Mouse (Mus musculus) mouse embryonic stem cell (cell line): Measurements from ENCODE around the gene 1810010D01Rik.

ENCODE experiments used
- in situ Hi-C, 2 experiments: fragments of 300-500 bp; cut with MboI; formaldehyde crosslinking; loops; 1 replicate in 1 of 2; 3 replicates in 1 of 2; pipeline ENCODE4 v1.14.3; 2019 to 2020; ENCODE audit warnings: low sequenced_read_pairs in 2 of 2, low pct_unique_long_range_greater_than_20kb in 1 of 2, mixed read lengths in 1 of 2; ENCODE audit not compliant: unreplicated experiment in 1 of 2

1810010D01Rik gene

GRCm38 (mm10) chr7:145221346-145221745 lies 13.4 kb upstream of the 1810010D01Rik start:
- in situ Hi-C loops, result no loop called here

- in situ Hi-C loops, result no loop called here
Observed at GRCm38 (mm10) chr7:145219420-145219831, 11.5 kb upstream of the 1810010D01Rik start.

GRCm38 (mm10) chr7:145216591-145216990 lies 8.7 kb upstream of the 1810010D01Rik start:
- in situ Hi-C loops, result no loop called here

- in situ Hi-C loops, result no loop called here
Observed at GRCm38 (mm10) chr7:145215476-145215875, 7.6 kb upstream of the 1810010D01Rik start.

- in situ Hi-C loops, result no loop called here
Observed at GRCm38 (mm10) chr7:145211680-145212659, 4.1 kb upstream of the 1810010D01Rik start.

- in situ Hi-C loops, result no loop called here
Observed at GRCm38 (mm10) chr7:145210477-145211070, 2.7 kb upstream of the 1810010D01Rik start.

GRCm38 (mm10) chr7:145206801-145207200 lies 1.1 kb downstream of the 1810010D01Rik start:
- in situ Hi-C loops, result no loop called here

- in situ Hi-C loops, result no loop called here
Observed at GRCm38 (mm10) chr7:145206056-145206610, 1.8 kb downstream of the 1810010D01Rik start.

GRCm38 (mm10) chr7:145205363-145205902 lies 2.5 kb downstream of the 1810010D01Rik start:
- in situ Hi-C loops, result no loop called here

- in situ Hi-C loops, result no loop called here
Observed at GRCm38 (mm10) chr7:145199711-145200110, 8.2 kb downstream of the 1810010D01Rik start.

GRCm38 (mm10) chr7:145198223-145198714 lies 9.7 kb downstream of the 1810010D01Rik start:
- in situ Hi-C loops, result no loop called here

GRCm38 (mm10) chr7:145197711-145198110 lies 10.2 kb downstream of the 1810010D01Rik start:
- in situ Hi-C loops, result no loop called here

GRCm38 (mm10) chr7:145197042-145197441 lies 10.9 kb downstream of the 1810010D01Rik start:
- in situ Hi-C loops, result no loop called here

GRCm38 (mm10) chr7:145196340-145196739 lies 11.6 kb downstream of the 1810010D01Rik start:
- in situ Hi-C loops, result no loop called here

- in situ Hi-C loops, result no loop called here
Observed at GRCm38 (mm10) chr7:145195186-145195927, 12.6 kb downstream of the 1810010D01Rik start.

- in situ Hi-C loops, result no loop called here
Observed at GRCm38 (mm10) chr7:145194455-145195161, 13.3 kb downstream of the 1810010D01Rik start.

GRCm38 (mm10) chr7:145192836-145193235 lies 15.1 kb downstream of the 1810010D01Rik start:
- in situ Hi-C loops, result no loop called here

GRCm38 (mm10) chr7:145190520-145190919 lies 17.4 kb downstream of the 1810010D01Rik start:
- in situ Hi-C loops, result no loop called here
